Mouse (Mus musculus): Measurements from ENCODE around the gene Poldip2.
"Not testable (repeated sequence)": the region's sequence is repeated elsewhere in the genome, so short reads cannot be mapped to it uniquely, and the experiment has no call there.

Poldip2 gene

DNA sequence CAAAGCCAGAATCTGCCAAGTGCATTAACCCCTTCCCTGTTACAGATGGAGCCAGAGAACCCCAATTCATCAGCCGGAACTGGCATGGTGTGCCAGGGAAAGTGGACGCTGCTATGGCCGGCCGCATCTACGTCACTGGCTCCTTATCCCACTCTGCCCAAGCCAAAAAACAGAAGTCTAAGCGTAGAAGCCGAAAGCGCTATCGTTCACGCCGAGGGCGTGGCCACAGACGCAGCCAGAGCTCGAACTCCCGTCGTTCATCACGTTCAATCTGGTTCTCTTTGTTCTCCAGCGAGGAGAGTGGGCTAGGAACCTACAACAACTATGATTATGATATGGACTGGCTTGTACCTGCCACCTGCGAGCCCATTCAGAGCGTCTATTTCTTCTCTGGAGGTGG, 10.5 kb upstream of the Poldip2 start:
- DNase-seq, result no peak

DNA sequence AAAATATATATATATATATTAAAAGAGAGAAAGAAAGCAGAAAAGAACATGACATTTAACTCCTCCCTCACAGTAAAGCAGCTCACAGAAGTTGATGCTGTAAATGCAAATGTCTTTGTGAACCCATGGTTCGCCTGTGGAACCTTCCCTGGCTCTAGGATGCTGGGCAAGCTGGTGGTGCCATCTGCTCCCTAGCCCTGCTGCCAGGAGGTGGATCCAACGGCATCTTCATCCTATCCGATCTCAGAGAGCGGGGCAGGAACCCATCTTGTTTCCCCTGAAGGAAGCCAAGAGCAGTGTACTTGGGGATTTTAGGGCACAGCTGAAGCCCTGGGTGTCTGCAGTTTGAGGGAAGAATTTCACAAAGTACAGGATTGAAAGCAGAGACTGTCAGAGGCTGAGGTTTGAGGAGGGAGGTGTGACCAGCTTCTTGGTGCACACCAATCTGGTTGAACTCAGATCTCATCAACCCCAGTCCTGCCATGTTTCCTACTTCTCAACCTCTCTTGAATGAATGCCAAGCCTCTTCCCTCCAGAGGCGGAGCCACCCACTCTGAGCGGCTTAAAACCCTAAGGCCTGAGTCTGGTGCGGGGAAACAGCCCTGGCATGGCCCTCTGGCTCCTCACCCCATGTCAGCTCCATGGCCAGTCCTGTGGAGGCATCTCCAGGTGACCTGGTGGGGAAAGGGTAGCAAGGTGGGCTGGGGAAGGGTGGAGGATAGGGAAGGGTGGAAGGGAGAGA, 8.9 kb upstream of the Poldip2 start, which contains the start of gene Sebox:
Gene Sebox, plus strand, starts transcription at position 539 of the 742 bp plus-strand sequence.
- no peak for DNase-seq

DNA sequence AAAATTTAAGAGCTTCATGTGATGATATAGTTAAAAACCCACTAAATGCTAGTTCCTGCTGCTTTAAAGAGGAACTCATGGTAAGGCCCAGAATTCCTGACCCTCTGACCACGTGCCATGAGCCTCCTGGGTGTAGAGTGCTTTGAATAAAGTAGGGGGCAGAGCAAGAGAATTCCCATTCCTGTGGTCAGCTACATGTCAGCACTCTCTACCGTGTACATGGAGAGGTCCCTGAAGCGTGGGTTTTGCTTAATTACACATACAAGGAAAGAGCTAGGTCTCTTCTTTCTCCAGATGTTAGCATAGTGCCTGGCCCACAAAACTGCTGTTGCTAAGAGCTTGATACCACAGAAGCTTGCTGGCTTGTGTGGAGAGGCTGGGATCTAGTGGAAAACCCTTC, 6.6 kb upstream of the Poldip2 start:
- no peak for DNase-seq

DNA sequence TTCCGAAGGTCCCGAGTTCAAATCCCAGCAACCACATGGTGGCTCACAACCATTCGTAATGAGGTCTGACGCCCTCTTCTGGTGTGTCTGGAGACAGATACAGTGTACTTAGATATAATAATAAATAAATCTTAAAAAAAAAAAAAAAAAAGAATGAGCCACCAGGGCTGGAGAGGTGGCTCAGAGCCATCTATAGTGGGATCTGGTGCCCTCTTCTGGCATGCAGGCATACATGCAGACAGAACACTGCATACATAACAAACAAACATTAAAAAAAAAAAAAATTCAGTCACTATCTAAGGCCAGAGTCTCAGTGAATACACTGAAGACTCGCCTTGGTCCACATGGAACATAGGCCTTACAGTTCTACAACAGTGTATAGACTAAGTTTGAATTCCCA, 2.8 kb upstream of the Poldip2 start:
- no peak for DNase-seq

DNA sequence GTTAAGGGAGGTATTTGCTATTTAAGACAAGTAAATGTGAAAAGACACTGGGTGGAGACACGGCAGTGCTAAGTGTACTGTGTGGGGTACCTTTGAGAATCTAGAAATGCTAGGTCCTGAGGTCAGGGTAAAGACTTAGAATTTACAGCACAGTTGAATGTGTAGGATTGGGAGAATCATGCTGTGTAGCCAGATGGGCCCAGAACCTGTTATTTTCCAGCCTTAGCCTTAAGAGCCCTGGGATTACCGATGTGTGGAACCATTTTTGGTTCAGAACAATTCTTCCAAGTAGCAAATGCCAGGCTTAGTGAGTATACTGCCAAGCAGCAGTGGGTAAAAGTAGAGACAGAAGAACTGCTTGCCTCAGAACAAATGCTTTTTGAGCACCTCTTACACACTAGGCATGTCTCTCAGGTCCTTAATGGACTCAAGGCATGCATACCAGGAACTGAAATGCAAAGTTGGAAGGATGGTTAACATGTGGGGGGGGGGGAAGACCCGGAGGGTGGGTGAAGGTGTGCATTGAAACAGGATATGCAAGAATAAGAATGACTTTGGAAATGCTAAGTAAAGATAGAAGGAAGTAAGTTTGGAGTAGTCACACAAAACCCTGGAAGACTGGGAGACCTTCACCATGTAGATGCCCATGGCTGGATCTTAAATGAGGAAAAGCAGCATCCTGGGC, 1.3 kb downstream of the Poldip2 start:
- no peak for DNase-seq

DNA sequence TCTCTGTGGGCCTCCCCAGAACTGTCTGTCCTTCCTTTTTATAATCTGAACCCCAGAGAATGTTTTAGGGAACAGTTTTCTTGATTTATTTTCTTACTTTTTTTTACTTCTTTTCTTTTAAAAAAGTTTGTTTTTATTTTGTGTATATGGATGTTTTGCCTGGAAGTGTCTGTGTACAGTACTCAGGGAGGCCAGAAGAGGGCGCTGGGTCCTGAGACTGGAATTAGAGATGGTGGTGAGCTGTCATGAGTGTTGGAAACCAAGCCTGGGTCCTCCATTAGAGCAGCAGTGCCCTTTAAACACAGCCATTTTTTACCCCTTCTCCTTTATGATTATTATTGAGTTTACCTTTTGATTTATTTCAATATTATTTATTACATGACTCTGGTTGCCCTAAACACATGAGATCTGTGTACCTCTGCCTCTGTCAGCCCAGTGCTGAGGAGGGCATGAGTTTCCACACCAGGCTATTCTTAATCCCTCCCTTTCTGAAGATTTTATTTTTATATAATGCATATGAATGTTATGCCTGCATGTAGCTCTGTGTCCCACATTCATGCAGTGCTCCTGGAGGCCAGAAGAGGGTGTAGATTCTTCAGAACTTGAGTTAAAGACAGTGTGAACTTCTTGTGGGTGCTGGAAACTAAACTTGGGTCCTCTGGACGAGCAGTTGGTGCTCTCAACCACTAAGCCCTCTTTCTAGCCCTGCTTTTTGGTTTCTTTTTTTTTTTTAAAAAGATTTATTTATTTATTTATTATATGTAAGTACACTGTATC, 3.7 kb downstream of the Poldip2 start:
- DNase-seq, result no peak

DNA sequence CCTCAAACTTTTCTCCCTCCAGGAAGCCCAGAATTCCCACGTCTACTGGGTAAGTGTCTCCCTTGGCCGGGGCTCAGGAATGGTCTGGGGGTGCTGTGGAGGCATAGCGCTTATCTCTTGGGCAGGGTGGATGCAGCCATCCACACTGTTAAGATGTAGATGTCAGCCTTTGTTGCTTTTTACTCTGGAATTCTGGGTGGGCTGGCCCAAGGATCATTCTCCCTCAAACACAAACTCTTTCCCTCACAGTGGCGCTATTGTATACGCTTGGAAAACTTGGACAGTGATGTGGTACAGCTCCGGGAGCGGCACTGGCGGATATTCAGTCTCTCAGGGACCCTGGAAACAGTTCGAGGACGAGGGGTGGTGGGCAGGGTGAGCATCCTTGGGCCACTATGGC, 6.9 kb downstream of the Poldip2 start:
- DNase-seq, result no peak

DNA sequence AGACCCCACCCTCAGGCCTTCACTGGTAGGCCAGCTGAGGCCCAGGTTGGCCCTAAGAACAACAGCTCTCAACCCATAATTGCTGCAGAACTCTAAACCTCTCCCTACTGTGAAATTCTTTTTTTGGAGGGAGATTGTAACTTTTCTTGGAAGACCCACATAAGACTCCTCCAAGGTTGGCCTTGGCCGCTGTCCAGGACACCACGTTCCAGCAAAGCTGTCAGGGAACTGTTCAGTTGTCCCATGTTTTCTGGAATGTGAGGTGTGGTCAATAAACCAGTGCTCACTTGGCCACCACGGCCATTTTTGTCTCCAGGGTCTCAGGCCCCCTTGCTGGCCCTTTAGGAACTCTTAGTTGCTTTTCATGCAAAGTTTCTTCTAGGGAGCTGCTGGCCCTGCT, 9.9 kb downstream of the Poldip2 start:
- DNase-seq, result no peak

DNA sequence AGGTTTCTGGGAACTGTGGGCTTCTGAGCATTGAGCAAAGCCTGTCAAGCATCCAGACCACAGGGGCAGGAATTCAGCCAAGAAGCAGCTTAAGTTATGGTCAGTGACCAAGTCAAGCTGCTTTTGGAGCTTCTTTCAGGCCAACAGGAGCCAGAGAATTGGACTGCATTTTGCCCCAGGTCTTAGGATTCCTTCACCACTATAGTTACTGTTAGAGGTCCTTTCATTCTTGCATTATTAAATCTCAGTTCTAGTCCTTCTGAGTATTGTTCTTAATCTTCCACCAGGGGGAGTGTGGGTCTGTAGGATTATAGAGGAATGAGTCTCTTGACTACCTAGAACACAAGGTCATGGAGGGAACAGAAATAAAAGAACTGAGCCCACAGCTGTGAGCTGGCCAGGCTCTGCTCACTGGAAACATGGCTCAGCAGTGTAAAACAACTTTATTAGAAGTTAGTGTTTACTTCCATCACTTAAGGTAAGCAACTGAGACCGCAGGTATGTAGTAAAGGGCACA, 10.5 kb downstream of the Poldip2 start:
- peak; percentile 44 to 51 for DNase-seq

DNA sequence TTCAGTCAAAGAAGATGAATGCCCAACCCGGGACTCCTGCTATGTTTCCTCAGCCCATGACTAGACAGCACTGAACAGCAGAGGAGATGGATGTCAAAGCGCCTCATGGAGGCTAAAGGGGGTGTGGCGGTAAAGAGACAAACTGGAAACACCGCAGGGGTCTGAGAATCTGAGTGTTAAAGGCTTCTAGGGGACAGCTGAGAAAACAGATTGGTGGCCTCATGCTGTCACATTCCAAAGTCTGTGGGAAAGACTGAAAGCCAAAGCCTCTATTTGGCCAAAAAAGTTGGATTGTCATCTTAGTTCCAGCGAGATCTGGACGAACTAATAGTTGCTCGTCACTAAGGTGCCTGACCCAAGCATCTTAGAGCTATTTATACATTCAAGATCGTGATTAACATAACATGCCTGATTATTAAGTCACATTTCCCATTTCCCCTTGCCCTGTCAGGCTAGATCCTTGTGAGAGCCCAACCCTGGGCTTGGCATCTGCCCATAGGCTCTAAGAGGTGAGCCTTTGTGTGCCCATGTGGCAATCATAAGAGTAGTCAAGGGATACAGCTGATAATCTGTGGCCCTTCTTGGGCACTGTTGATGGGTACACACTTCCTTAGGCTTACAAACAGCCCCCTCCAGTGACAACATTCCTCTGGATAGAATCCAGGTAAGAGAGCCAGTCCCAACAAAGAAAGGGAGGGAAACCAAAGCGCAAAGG, 11.4 kb downstream of the Poldip2 start:
- peak; percentile 75 to 84 for DNase-seq

DNA sequence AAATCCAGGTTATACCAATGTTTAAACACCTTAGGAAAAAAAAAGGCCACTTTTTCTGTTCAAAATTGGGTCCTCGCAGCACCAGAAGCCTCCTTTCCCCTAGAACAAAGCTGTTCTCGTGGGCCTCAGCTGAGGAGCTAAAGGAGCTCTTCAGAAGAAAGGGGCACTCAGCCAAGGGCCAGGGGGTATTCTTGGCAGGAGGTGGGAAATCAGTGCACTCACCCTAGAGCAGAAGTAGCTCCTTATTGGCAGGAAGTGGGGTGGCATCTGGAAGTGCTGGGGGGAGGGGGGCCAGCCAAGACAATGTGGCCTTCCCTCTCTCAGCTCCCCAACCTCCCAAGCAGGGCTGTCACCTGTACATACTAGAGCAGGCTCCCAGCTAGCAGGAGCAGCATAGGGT, 12.8 kb downstream of the Poldip2 start:
- peak; percentile 60 to 72 for DNase-seq

DNA sequence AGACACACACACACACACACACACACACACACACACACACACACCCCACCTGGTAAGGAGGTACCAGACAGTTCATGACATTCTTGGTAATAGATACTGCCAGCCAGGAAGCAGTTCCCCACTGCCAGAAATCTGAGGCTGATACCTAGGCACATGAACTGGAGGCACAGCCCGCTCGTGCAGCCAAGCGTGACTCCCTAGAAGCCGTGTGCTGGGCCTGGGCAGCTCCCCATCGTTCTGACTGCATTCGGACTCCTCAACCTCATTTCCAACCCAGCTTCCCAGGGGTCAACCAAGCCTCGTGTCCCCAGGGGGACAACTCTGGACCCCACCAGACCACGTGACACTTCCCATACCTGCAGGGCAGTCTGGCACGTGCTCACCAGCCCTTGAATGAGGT, 16.7 kb downstream of the Poldip2 start:
- no peak for DNase-seq

DNA sequence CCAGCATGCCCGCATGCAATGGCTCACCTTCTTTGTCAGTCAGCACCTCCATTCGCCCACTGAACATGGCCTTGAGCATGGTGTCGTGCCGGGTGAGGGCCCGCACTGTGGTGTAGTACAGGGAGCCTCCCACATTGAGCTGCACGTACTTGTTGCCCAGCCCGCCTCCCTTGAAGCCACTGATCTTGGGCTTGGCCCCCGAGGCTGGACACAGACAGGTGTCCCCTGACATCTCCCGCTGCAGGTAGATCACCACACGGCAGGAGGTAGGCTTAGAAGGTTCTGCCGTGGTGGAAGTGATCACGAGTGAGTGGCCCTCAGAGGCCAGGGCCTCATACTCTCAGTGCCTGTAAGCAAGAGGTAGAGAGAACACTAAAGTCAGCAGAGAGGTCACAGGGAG, 18.0 kb downstream of the Poldip2 start:
- no peak for DNase-seq

DNA sequence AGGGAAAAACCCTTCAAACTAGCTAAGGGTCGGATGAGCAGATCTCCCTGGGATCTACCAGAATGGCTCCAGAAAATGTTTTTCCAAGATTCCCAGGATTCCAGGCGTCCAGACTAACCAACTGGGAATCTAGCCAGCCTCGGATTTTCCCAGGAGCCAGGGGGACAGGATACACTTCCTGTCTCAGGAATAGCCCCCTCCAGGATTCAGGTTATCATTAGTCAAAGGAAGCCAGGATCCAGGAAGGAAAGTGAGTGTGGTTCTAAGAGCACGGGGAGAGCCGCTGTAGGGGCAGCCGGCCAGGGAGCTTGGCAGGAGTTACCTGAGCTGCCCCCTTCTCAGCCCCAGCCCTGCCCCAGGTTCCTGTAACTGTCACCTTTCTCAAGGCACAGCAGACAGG, 19.1 kb downstream of the Poldip2 start:
- peak in 1 of 2 experiments; percentile 33 for DNase-seq

DNA sequence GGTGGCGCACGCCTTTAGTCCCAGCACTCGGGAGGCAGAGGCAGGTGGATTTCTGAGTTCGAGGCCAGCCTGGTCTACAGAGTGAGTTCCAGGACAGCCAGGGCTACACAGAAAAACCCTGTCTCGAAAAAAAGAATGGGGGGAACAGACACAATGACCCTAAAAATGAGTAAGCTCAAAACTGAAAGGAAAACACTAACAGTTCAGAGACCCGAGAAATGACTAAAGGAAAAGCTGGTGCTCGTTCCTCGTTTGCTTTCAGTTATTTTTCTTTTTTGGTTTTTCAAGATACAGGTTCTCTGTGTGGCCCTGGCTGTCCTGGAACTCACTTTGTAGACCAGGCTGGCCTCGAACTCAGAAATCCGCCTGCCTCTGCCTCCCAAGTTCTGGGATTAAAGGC, 19.5 kb downstream of the Poldip2 start:
- not testable (repeated sequence) for DNase-seq

DNA sequence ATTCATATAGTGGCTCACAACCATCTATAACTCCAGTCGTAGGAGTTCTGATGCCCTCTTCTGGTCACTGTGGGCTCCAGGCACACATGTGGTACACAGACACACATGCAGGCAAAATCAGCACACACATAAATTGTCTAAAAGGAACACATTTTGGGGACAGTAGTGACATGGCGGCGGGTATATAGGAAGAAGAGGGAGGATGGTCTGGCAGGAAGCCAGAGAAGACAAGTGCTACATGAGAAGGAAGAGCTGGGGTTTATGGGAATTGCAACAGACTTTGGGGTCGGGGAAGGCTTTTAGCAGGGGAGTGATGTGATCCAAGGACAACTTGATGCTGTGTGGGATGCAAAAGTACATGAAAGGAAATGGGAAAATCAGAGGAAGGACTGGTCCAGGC, 22.5 kb downstream of the Poldip2 start:
- DNase-seq, result no peak

DNA sequence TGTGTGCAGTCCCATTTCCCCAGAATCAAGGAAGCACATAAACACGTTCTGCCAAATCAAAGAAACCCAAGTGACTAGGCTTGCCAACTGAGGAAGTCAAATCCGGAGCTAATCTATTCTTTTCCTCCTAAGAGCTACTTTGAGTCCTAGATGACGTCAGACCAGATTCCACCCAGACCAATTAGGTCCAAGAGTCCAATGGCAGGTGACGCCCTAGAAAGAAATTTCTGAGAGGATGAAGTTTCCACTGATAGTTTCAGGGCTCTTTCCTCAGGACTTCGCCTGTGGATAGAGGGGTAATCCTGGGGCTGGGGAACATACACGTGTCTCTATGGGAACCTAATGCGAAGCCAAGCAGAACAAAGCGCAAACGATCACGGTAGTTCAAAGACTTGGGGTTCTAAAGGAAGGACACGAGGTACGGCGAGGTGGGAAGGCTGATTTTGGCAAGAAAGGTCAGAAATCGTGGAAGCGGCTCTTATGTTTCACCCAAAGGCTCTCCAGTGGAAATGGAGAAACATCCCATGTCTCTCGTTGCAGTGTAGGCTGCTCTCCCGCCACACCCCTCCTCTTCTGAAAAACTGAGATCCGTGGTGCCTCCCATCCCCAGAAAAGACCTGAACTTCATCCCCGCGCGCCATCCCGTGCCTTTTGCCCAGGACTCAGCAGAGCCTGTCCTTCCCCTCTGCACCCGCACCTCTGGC, 23.5 kb downstream of the Poldip2 start:
- peak; percentile 63 to 85 for DNase-seq

DNA sequence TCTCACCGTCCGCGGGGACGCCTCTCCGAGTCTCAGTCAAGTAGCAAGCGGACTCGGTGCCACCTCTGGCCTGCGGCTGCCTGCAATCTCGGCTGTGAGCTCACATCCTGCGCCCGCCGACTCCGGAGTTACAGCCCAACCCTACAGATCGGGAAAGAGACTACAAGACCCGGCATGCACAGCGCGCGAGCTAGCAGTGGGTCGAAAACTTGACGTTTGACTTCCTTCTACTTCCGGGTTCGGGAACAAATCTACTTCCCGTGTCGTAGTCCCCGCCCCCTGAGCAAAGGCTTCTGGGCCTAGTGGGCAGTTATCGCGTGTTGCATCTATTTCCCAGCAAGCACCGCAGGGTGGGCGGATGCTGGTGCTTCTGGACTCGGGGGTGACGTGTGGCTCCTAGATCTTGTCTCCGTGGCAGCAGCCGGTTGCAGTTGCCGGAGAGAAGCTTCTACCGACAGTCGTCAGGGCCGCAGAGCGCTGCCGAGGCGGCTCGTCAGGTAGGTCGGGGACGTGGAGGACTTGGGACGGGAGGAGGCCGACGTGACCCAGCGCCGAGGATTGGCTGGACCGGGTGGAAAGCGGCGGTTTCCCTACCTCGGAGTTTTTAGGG, 24.2 kb downstream of the Poldip2 start, which contains the start of the genes Tnfaip1 and Ift20:
Gene Tnfaip1, minus strand, starts transcription at position 253 of the 610 bp plus-strand sequence.
Gene Ift20, plus strand, starts transcription at position 282 of the 610 bp plus-strand sequence.
- peak; percentile 99 to 100 for DNase-seq

DNA sequence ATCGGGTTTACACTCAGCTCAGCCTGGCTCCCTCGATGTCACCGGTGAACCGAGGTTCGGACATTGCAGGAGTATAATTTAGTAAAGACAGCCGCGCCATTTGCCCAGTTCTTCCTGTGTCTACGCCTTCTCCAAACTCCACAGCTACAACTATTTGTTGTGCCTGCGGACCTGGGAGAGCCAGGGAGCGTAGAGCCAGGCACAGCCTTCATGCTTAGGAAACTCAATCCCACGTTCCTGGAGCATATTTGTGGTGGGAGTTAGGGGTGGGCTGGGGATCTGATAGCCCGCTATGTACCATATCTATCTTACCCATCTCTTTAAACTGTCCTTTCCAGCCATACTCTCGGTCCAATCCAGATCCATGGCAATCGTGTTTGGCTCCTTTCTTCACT, 24.7 kb downstream of the Poldip2 start:
- no peak for DNase-seq

DNA sequence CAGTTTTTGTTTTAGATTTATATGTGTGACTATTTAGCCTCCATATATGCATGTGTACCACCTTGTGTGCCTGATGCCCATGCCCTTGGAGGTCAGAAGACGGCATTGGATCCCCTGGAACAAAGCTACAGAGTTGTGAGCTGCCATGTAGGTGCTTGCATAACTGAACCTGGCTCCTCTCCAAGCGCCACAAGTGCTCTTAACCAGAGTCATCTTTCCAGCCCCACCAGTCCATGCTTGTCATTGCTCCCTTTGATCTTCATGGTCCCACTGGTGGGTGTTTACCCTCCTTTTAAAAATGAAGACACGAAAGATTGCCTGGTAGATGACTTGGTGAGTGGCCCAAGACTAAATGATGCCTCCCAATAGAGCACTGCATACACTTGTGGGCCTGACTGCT, 28.4 kb downstream of the Poldip2 start:
- DNase-seq, result peak; percentile 68 to 73

DNA sequence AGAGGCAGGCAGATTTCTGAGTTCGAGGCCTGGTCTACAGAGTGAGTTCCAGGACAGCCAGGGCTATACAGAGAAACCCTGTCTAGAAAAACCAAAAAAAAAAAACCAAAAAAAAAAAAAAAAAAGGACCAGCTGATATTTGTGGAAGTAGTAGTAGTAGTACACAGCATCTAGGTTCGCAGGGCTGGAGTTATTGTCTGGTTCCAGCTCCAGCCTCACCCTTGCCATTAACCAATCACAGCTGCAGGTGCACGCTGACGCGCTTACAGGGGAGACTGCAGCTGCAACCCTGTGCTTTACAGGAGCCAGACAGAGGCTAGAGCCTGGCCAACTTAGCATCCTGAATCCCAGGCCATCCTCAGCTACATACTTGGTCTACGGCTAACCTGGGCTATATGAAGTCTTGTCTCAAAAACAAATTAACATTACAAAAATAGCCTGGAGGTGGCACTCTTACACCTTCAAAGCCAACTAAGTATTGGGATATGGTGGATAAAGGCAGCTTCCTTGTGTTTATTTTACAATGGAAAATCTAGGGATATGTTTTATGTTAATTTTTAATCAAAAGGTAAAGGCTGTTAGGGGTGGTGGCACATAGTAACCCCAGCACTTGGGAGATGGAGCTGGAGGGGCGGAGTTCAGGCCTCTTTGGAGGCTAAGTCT, 32.6 kb downstream of the Poldip2 start:
- DNase-seq, result no peak
